Mouse (Mus musculus): ENCODE data around the gene Wdr63.

Wdr63 gene

GRCm38 (mm10) chr3:146057131-146057530, 50.8 kb downstream of the Wdr63 start:
- DNase-seq (ENCODE audit: low read depth, low spot score), result no peak

GRCm38 (mm10) chr3:146053873-146054272, 54.1 kb downstream of the Wdr63 start:
- no peak for DNase-seq (ENCODE audit: low read depth, low spot score)

- no peak for DNase-seq (ENCODE audit: low read depth, low spot score)
Observed at GRCm38 (mm10) chr3:146053082-146053814, 54.7 kb downstream of the Wdr63 start.

GRCm38 (mm10) chr3:146051277-146052007, 56.5 kb downstream of the Wdr63 start:
- DNase-seq (ENCODE audit: low read depth, low spot score), result no peak

- DNase-seq (ENCODE audit: low read depth, low spot score), result no peak
Observed at GRCm38 (mm10) chr3:146049951-146050350, 58.0 kb downstream of the Wdr63 start.

- DNase-seq (ENCODE audit: low read depth, low spot score), result peak; percentile 11
Observed at GRCm38 (mm10) chr3:146047704-146048207, 60.2 kb downstream of the Wdr63 start.

- DNase-seq (ENCODE audit: low read depth, low spot score), result no peak
Observed at GRCm38 (mm10) chr3:146046076-146046475, 61.9 kb downstream of the Wdr63 start.

- DNase-seq (ENCODE audit: low read depth, low spot score), result no peak
Observed at GRCm38 (mm10) chr3:146044977-146045376, 63.0 kb downstream of the Wdr63 start.

GRCm38 (mm10) chr3:146041382-146041781, 66.5 kb downstream of the Wdr63 start:
- no peak for DNase-seq (ENCODE audit: low read depth, low spot score)

- no peak for DNase-seq (ENCODE audit: low read depth, low spot score)
Observed at GRCm38 (mm10) chr3:146039132-146039903, 68.6 kb downstream of the Wdr63 start.

- DNase-seq (ENCODE audit: low read depth, low spot score), result no peak
Observed at GRCm38 (mm10) chr3:146037906-146038305, 70.0 kb downstream of the Wdr63 start.

- no peak for DNase-seq (ENCODE audit: low read depth, low spot score)
Observed at GRCm38 (mm10) chr3:146032976-146033375, 75.0 kb downstream of the Wdr63 start.

GRCm38 (mm10) chr3:146030255-146030836, 77.6 kb downstream of the Wdr63 start:
- no peak for DNase-seq (ENCODE audit: low read depth, low spot score)

- DNase-seq (ENCODE audit: low read depth, low spot score), result no peak
Observed at GRCm38 (mm10) chr3:146029234-146029633, 78.7 kb downstream of the Wdr63 start.

GRCm38 (mm10) chr3:146028406-146028805, 79.5 kb downstream of the Wdr63 start:
- DNase-seq (ENCODE audit: low read depth, low spot score), result no peak

- no peak for DNase-seq (ENCODE audit: low read depth, low spot score)
Observed at GRCm38 (mm10) chr3:146027116-146027515, 80.8 kb downstream of the Wdr63 start.

- DNase-seq (ENCODE audit: low read depth, low spot score), result no peak
Observed at GRCm38 (mm10) chr3:146025499-146025898, 82.4 kb downstream of the Wdr63 start.

- no peak for DNase-seq (ENCODE audit: low read depth, low spot score)
Observed at GRCm38 (mm10) chr3:146024746-146025145, 83.2 kb downstream of the Wdr63 start.

- DNase-seq (ENCODE audit: low read depth, low spot score), result no peak
Observed at GRCm38 (mm10) chr3:146022232-146022631, 85.7 kb downstream of the Wdr63 start.

GRCm38 (mm10) chr3:146017521-146017920, 90.4 kb downstream of the Wdr63 start:
- DNase-seq (ENCODE audit: low read depth, low spot score), result no peak

- DNase-seq (ENCODE audit: low read depth, low spot score), result no peak
Observed at GRCm38 (mm10) chr3:146016979-146017378, 91.0 kb downstream of the Wdr63 start.

GRCm38 (mm10) chr3:146014321-146014720, 93.6 kb downstream of the Wdr63 start:
- DNase-seq (ENCODE audit: low read depth, low spot score), result no peak
